Mouse (Mus musculus) bone marrow macrophage, adult 2 months (primary cell): ENCODE results near the gene Mcm10.

Source experiments
- CTCF ChIP-seq: IDR thresholded peaks from 2 replicates; pipeline ENCODE4 v1.5.1; 2012; ENCODE audit warnings: low read depth, mild to moderate bottlenecking, low read length, moderate library complexity
- POLR2A ChIP-seq: IDR thresholded peaks from 2 replicates; pipeline ENCODE4 v1.6.1; 2012; ENCODE audit warnings: mild to moderate bottlenecking, low read depth, low read length, borderline replicate concordance

- TF ChIP-seq CTCF (no peak), POLR2A (no peak)
These were observed 34.4 kb upstream of the Mcm10 start for GRCm38 (mm10) chr2:5047016-5047415.
